Mouse (Mus musculus) lung, adult 2 months (tissue): ENCODE results near the gene Xlr5a. TPM values are rescaled to one million over a fixed set of nuclear protein-coding genes. Genes with fewer than 3 reads are reported as not detected.
"Not testable (repeated sequence)": the region's sequence is repeated elsewhere in the genome, so short reads cannot be mapped to it uniquely, and the experiment has no call there.

Source experiments
- DNase-seq: peaks from one replicate; pipeline ENCODE4 v3.0.0; 2022
- H3K4me1 ChIP-seq: fragments of 200-500 bp; 2 replicates; pipeline ENCODE4 v1.6.1; 2011; ENCODE audit warnings: low read length; ENCODE audit not compliant: control insufficient read depth, insufficient read depth
- H3K4me3 ChIP-seq: fragments of 200-500 bp; replicated peaks from 2 replicates; pipeline ENCODE3; 2011; ENCODE audit warnings: low read depth, mild to moderate bottlenecking, control low read depth, low read length; ENCODE audit errors: extremely low read depth
- CTCF ChIP-seq: fragments of 200-500 bp; IDR thresholded peaks from 2 replicates; pipeline ENCODE4 v1.5.1; 2011; ENCODE audit warnings: mild to moderate bottlenecking, low read length, control low read depth; ENCODE audit not compliant: insufficient read depth
- POLR2A ChIP-seq: fragments of 200-500 bp; IDR thresholded peaks from 2 replicates; pipeline ENCODE4 v1.6.1; 2011; ENCODE audit warnings: low read depth, mild to moderate bottlenecking, control low read depth, low read length, borderline replicate concordance; ENCODE audit errors: extremely low read depth
- WGBS: fragments of 180-500 bp; shearing (Covaris S2); methylation state at CpG from one replicate; pipeline ENCODE4 v1.1.7; 2018; 5-methylcytosine and 5-hydroxymethylcytosine counted together
- polyA plus RNA-seq: library from polyadenylated mRNA; depleted of rRNA; stranded (reverse); fragments of >200 nt; gene quantifications from 2 replicates; pipeline ENCODE4 v1.2.3, GENCODE M21; 2012; rRNA removed

The Xlr5a gene
- polyA plus RNA-seq, 1 experiment: not detected

- not testable (repeated sequence) for H3K4me3 ChIP-seq, H3K4me1 ChIP-seq, DNase-seq
- WGBS: 75% methylated on average over 19 of the region's 19 CpGs
These were observed 210.3 kb downstream of the Xlr5a start, which contains the start of gene Xlr4a for GRCm38 (mm10) chrX:73082267-73083055. TSS of gene Xlr4a (minus strand) at chrX:73082478.

GRCm38 (mm10) chrX:73066765-73067312 is 225.9 kb downstream of the Xlr5a start:
- 82% methylated on average over 3 of the region's 5 CpGs for WGBS
- H3K4me3 ChIP-seq, DNase-seq: not testable (repeated sequence)

DNA sequence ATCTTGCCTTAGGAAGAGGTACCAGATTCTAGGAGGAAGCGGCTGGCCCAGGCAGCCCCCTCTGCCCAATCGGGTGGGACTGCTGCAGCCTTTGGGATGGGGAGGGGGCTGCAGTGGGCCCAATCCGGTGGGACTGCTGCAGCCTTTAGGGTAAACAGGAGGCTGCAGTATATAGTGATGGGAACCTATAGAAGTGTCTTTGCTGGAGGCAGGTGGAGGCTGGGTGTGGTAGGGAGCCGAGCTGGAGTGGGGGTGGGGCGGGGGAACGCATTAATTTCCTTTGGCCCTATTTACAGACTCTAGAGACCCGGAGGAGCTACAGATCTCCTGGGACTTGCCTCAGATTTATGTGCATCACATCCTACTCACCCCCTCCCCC is 228.4 kb downstream of the Xlr5a start, which contains the start of gene Pnma3:
Gene Pnma3, plus strand, starts transcription at position 373 of the 379 bp plus-strand sequence.
- TF ChIP-seq CTCF: no peak
- TF ChIP-seq POLR2A: no peak
- no peak for DNase-seq
- WGBS: 44% methylated on average over 7 of the region's 7 CpGs
- Histone ChIP-seq H3K4me3 (no peak within 1 kb of the TSS), H3K4me1 (no peaks in the 10 kb centered on the region)

More at GRCm38 (mm10) chrX:73066765-73067312, 225.9 kb downstream of the Xlr5a start:
- H3K4me1 ChIP-seq: not testable (repeated sequence)

- WGBS: 52% methylated on average over 24 of the region's 24 CpGs
- Histone ChIP-seq H3K4me1 (no peaks in the 10 kb centered on the region), H3K4me3 (no peak overlapping the region)
- TF ChIP-seq POLR2A (no peak), CTCF (no peak)
- DNase-seq: no peak
These were observed 229.0 kb downstream of the Xlr5a start for GRCm38 (mm10) chrX:73063512-73064414.

DNA sequence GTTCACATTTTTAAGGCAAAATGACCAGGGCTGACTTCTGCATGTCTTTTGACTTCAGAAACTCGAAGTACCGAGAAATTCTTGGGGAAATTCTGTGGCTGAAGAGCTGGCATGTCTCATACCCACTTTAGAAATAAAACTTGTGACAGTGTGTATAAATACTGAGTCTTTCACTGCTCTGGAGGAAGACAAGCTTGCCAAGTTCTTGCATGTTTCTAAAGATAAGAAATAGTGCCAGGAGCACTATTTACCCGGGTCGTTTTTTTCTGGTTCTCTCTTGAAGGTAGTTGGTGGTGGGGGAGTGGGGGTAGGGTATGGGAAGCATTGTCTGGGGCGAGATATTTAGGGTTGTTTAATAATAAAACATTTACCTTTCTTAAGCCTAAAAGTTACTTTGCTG is 230.5 kb downstream of the Xlr5a start:
- H3K4me3 ChIP-seq: no peak overlapping the region
- H3K4me1 ChIP-seq: no peaks in the 10 kb centered on the region
- TF ChIP-seq POLR2A: no peak
- TF ChIP-seq CTCF: no peak
- 35% methylated on average over 5 of the region's 5 CpGs for WGBS
- DNase-seq: no peak

DNA sequence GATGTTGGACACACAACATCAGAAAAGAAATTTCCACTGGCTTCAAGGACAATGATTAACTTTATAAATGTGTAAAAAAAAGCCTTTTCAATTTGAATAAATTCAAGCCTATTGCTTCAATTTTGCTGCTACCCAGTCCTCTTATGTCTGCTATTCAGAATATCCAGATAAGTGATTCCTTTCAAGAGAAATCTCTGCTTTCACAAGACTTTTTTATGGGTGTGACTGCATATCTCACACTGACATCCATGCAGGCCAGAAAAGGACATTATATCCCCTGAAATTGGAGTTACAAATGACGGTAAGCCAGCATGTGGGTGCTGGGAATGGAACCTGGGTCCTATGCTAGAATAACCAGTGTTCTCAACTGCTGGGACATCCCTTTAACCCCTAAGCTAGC is 231.2 kb downstream of the Xlr5a start:
- TF ChIP-seq POLR2A (no peak), CTCF (no peak)
- Histone ChIP-seq H3K4me3 (no peak overlapping the region), H3K4me1 (no peaks in the 10 kb centered on the region)
- no peak for DNase-seq
- 80% methylated on average over 1 of the region's 1 CpGs for WGBS

Other genes with a start within 250 kb of the Xlr5a start
- not detected in 2 replicates for gene Pnma3, start 228.2 kb downstream of the Xlr5a start, polyA plus RNA-seq
- 0.10 TPM in 1 of 2 replicates, not detected in the other for gene Xlr4a, start 210.5 kb downstream of the Xlr5a start, polyA plus RNA-seq
- 0.82 and 0.98 TPM in 2 replicates for gene Xlr3a, start 195.9 kb downstream of the Xlr5a start, polyA plus RNA-seq
- 0.65 and 0.71 TPM in 2 replicates for gene Gm14685, start 175.9 kb downstream of the Xlr5a start, polyA plus RNA-seq
- gene Xlr5b, start 144.2 kb downstream of the Xlr5a start, polyA plus RNA-seq: not detected in 2 replicates
- 0.09 TPM in 1 of 2 replicates, not detected in the other for gene DXBay18, start 143.5 kb downstream of the Xlr5a start, polyA plus RNA-seq
- not detected in 2 replicates for gene Spin2d, start 116.0 kb downstream of the Xlr5a start, polyA plus RNA-seq
- gene Xlr3b, start 100.8 kb downstream of the Xlr5a start, polyA plus RNA-seq: 0.54 and 2.7 TPM in 2 replicates
- gene Xlr4b, start 78.6 kb downstream of the Xlr5a start, polyA plus RNA-seq: 0.27 and 0.80 TPM in 2 replicates
- 11.7 and 15.1 TPM in 2 replicates for gene F8a, start 64.7 kb downstream of the Xlr5a start, polyA plus RNA-seq
- 0.08 and 0.79 TPM in 2 replicates for gene Xlr4c, start 49.8 kb downstream of the Xlr5a start, polyA plus RNA-seq
- not detected in 2 replicates for gene Xlr3c, start 27.6 kb downstream of the Xlr5a start, polyA plus RNA-seq
- not detected in 2 replicates for gene Xlr5c, start within 50 bp of the Xlr5a start, polyA plus RNA-seq
- gene Gm45015, start 43.9 kb upstream of the Xlr5a start, polyA plus RNA-seq: not detected in 2 replicates
- 10.7 and 14.7 TPM in 2 replicates for gene Zfp275, start 49.6 kb upstream of the Xlr5a start, polyA plus RNA-seq
- gene Gm18336, start 105.8 kb upstream of the Xlr5a start, polyA plus RNA-seq: 0.05 TPM in 1 of 2 replicates, not detected in the other
- 0.06 and 0.32 TPM in 2 replicates for gene Zfp92, start 118.1 kb upstream of the Xlr5a start, polyA plus RNA-seq
- 1.1 and 115 TPM in 2 replicates for gene Trex2, start 142.4 kb upstream of the Xlr5a start, polyA plus RNA-seq
- gene Haus7, start 166.1 kb upstream of the Xlr5a start, polyA plus RNA-seq: 9.2 and 14.1 TPM in 2 replicates
- 656 and 780 TPM in 2 replicates for gene Bgn, start 190.6 kb upstream of the Xlr5a start, polyA plus RNA-seq
- gene Atp2b3, start 210.1 kb upstream of the Xlr5a start, polyA plus RNA-seq: 0.04 TPM in 1 of 2 replicates, not detected in the other